Mouse (Mus musculus) lung, adult 2 months (tissue): ENCODE results near the gene Htr5a.

Source experiments
- CTCF ChIP-seq: fragments of 200-500 bp; IDR thresholded peaks from 2 replicates; pipeline ENCODE4 v1.5.1; 2011; ENCODE audit warnings: mild to moderate bottlenecking, low read length, control low read depth; ENCODE audit not compliant: insufficient read depth
- POLR2A ChIP-seq: fragments of 200-500 bp; IDR thresholded peaks from 2 replicates; pipeline ENCODE4 v1.6.1; 2011; ENCODE audit warnings: low read depth, mild to moderate bottlenecking, control low read depth, low read length, borderline replicate concordance; ENCODE audit errors: extremely low read depth

- TF ChIP-seq CTCF, result 0 out of 2 replicates have a peak, but pooled peaks have one; percentile 6
- no peak for TF ChIP-seq POLR2A
Measured at GRCm38 (mm10) chr5:27854290-27854689, 12.3 kb downstream of the Htr5a start.
